20 mouse cellular contexts compared by ENCODE assay signal in genomic region chr1:39257331-39257594, GRCm38 (mm10).
"Had no signal": no experiment of that assay in that cellular context is flagged by ENCODE, and none has a peak within 500 bp of the region (broad histone marks: within the 10 kb centered on the region; RNA-seq: fewer than 3 reads in every experiment).

No protein-coding gene starts in this region.

- H3K27me3 ChIP-seq: heart, embryonic 15.5 days; hindbrain, embryonic 13.5 days; hindbrain, embryonic 15.5 days; kidney, embryonic 15.5 days; limb, embryonic 13.5 days; limb, embryonic 15.5 days; liver, embryonic 12.5 days had no signal

- H3K36me3 ChIP-seq: heart, embryonic 10.5 days; heart, embryonic 13.5 days; heart, embryonic 15.5 days; hindbrain, embryonic 13.5 days; hindbrain, embryonic 15.5 days; kidney, embryonic 15.5 days; limb, embryonic 13.5 days; limb, embryonic 15.5 days; liver, embryonic 12.5 days had no signal

- ATAC-seq: hindbrain, postnatal 0 days; intestine, embryonic 16.5 days; liver, embryonic 12.5 days had no signal

- DNase-seq: gastrocnemius, postnatal 25 days; kidney, adult 11 months; kidney, adult 9 months; kidney, postnatal 14 days; kidney, postnatal 36 days; layer of hippocampus, adult 9-11 months; layer of hippocampus, postnatal 36 days had no signal

- H3K4me1 ChIP-seq: heart, embryonic 10.5 days; heart, embryonic 13.5 days; heart, embryonic 15.5 days; hindbrain, embryonic 13.5 days; hindbrain, embryonic 15.5 days; kidney, embryonic 15.5 days; liver, embryonic 12.5 days had no signal

- H3K4me2 ChIP-seq: heart, embryonic 13.5 days; heart, embryonic 15.5 days; hindbrain, embryonic 13.5 days; hindbrain, embryonic 15.5 days; kidney, embryonic 15.5 days; limb, embryonic 13.5 days; limb, embryonic 15.5 days; liver, embryonic 12.5 days had no signal

- H3K4me3 ChIP-seq: heart, embryonic 10.5 days; heart, embryonic 13.5 days; heart, embryonic 15.5 days; hindbrain, embryonic 13.5 days; hindbrain, embryonic 15.5 days; kidney, embryonic 15.5 days; limb, embryonic 13.5 days; limb, embryonic 15.5 days; liver, embryonic 12.5 days had no signal

- H3K9ac ChIP-seq: heart, embryonic 13.5 days; heart, embryonic 15.5 days; hindbrain, embryonic 13.5 days; hindbrain, embryonic 15.5 days; kidney, embryonic 15.5 days; limb, embryonic 13.5 days; limb, embryonic 15.5 days; liver, embryonic 12.5 days; liver, embryonic 14.5 days had no signal

- H3K9me3 ChIP-seq: heart, embryonic 10.5 days; heart, embryonic 13.5 days; heart, embryonic 15.5 days; hindbrain, embryonic 13.5 days; hindbrain, embryonic 15.5 days; kidney, embryonic 15.5 days; limb, embryonic 15.5 days; liver, embryonic 12.5 days had no signal

- H3K27ac ChIP-seq: heart, embryonic 10.5 days; heart, embryonic 13.5 days; heart, embryonic 15.5 days; hindbrain, embryonic 13.5 days; hindbrain, embryonic 15.5 days; hindbrain, postnatal 0 days; kidney, embryonic 15.5 days; kidney, postnatal 0 days; limb, embryonic 13.5 days; limb, embryonic 15.5 days; liver, embryonic 12.5 days; liver, embryonic 14.5 days had no signal
